Mouse (Mus musculus) kidney, postnatal 14 days (tissue): Measurements from ENCODE around the gene Lclat1.
A peak's percentile ranks its signal among the peaks of the same experiment; 100 is the strongest.

Source experiments
- DNase-seq: peaks from one replicate; pipeline ENCODE4 v3.0.0; 2022; ENCODE audit warnings: mixed read lengths

Gene Lclat1

DNA sequence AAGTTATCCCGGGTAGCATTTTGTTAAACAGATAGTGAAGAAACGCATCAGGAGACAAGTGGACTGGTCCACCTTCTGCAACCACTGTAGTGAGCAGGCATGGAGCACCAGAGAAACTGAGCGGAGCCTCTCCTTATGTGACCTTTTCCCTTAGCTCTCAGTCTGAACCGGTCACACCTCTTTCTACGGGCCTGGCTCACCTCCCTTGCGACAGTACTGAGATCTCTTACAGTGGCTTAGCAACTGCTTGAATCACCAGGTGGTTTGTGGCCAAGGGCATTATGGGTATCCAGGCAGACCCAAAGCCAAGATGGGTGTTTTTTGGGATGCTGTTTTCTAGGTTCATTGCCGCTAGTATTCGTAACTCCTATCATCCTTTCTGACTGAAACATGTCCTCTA, 16.4 kb upstream of the Lclat1 start:
- DNase-seq, result no peak

DNA sequence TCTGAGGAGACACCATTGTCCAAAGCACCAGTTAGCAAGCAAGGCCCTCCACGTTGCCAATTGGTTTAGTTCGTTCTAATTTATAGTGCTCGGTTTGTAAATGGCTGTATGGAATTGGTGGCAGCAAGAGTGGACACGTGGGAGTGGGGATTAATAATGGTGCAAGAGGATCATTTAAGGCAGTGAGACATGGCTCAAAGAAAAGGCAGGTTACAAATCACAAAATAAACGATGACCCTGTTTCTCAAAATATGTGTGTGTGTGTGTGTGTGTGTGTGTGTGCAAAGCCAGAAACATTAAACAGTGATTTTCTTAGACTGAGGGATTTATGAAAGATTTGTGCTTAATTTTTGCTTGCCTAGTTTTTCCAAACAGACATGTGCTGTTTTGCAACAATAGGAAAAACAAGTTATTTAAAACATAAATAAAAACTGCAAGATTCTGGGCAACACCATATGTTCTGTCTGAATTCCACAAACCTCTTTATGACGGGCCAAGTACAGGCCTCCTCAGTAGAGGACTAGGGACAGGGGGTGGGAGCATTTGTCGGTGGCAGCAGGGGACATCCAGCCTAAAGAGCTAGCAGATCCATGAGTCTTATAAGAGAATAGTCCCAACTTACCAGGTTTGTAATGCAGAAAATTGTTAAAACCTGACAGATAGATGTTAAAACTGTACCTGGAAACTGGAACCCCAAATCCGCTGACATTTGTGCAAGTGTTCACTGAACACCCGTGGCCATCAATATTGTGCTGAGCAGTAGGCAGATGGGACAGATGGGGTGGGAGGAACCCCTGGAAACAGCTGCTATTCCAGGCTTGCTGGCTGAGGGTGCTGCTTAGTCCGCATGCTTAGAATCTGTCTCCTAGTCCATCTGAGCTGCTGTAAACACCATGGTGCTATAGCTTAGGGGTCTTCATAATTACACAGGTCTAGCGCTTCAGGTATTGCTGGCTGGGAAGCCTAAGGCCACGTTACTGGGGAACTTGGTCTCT, 15.4 kb upstream of the Lclat1 start:
- DNase-seq, result no peak

DNA sequence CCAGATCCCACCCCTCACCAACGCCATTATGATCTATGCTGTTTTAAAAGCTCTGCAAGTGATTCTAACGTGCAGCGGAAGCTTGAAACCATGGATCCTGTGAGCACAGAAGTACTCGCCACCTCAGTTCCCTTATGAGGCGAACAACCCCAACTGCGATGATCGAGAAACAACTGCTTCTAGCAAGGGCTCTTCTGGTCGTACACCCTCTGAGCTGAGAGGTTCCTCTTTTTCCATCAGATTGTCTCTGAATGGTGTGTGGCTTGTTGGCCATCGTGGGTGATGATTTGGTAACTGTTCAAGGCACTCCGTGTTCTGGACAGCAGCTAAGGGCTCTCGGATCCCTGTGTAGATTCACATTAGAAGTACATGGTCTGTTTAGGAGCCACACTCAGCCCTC, 12.7 kb upstream of the Lclat1 start:
- no peak for DNase-seq

DNA sequence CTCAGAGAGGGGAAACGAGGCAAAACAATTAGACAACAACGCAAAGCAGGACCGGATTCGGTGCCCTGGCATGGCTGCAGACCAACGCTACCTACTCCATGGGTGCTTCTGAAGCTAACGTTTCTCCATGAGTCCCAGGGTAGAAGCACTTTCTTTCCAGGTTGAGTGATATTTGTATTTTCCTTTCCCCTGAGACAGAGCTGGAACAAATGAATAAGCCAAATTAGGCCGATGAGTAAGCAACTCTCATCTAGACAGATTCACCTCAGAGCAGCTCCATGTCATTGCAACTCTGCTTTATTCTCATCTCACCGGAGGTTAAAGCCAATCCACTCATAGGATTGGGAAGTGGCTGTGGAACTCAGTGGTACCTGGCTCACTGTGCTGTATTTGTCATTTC, 12.2 kb upstream of the Lclat1 start:
- DNase-seq, result no peak

DNA sequence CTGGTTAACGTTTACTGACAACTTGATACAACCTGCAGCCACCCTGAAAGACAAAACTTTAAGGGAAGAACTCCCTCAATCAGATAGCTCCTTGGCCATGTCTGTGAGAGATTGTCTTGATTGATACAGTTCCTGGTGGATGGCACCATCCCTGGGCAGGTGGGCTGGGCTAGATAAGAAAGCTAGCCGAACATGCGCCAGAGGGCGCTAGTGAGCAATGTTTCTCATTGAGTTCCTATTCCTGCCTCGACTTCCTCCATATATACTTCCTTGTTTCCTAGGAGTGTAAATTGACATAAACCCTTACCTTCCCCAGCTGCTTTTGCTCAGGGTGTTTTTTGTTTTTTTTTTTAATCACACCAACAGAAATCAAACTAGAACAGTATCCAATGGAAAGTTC, 11.3 kb upstream of the Lclat1 start:
- peak; percentile 49 for DNase-seq

DNA sequence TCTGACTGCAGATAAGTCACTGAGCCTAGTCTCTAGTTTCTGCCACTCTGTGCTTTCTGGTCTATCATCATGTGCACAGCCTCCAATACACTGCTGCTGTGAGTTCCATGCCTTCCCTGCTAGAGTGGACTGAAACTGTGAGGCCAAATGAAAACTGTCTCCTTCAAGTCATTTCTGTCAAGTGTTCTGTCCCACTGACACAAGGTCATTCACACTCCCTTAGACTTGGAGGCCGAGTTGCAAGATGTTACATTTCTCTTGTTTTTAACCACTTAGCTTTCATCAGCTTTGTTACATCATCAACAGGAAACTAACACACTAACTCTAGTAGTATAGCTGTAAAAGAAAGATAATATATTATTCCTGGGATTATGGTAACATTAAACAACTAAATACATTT, 9.1 kb upstream of the Lclat1 start:
- no peak for DNase-seq

DNA sequence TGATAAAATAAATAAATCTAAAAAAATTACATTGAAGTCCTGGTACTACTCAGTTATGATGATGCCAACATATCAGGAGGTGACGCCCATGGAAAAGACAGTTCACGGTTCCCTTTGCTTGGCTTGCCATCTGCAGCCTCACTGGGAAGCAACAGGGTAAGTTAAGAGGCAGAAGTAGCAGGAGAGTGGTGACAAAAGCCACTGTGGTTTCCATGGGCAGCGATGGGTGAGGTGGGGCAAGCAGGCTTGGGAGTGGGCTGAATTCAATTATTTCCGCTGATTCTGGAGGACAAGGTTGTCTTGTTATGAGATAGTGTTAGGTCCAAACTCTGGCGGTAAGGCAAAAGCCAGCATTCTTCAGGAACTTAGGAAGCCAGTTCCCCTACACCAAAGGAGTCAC, 7.4 kb upstream of the Lclat1 start:
- no peak for DNase-seq

DNA sequence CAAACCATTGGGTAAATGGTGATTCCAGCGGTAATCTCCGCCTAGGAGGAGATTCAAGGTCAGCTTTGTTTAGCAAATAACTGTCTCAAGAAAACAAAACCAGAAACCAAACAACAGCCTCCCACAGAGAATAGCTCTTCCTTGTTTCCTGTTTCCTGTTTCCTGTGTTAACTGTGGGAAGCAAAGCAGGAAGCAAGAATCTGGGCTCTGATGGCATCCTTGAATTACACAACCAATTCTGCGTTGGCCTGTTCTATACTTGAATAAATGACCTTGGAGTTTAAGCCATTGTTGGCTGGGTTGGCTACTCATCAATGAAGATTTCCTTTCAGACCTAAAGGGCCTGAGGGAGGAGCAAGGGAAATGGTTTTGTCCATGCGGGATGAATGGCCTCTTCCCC, 5.2 kb upstream of the Lclat1 start:
- DNase-seq, result no peak

DNA sequence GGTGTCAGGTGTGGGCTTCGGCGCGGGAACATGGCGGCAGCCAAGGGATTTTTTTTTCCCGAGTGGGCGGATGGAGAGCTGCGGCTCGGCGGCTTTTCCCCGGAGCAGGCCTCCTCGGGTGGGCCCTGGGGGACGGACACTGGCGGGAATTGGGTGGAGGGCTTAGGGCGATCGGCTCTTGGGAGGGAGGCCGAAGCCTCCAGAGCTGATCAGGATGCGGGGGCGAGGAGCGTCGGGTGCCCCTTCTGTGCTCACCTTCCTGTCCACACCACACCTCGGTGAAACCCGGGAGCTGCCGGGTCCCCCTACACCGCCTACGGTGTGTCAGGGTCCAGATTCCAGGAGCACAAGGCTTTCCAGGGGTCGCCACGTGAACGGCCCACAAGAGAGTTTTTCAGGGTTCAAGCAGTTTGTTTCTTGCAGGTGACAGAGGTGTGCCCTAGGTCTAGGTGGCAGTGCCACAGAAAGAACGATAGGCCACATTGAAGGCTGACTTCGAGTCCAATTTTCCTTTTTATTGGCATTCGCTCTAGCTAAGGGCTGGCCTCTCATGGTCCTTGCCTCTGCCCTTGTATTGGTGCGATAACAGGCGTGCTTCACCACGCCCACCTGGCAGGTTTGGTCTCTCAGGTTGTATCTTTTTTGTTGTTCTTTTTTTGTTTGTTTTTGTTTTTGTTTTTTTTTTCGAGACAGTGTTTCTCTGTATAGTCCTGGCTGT, 544 bp downstream of the Lclat1 start:
- DNase-seq, result peak; percentile 13

DNA sequence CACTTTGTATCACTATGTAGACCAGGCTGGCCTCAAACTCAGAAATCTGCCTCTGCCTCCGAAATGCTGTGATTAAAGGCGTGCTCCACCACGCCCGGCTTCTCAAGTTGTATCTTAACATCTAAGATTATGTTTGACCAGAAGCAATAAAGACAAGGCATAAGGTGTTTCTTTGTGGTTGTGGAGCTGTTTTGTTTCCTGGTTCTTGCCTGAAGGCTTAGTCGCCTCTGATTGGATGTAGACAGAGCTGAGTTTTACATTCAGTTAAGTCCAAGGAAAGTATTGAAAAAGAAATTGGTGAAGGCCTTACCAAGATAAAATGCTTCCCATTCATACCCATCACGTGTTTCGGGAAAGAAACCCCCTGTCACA, 1.1 kb downstream of the Lclat1 start:
- no peak for DNase-seq

DNA sequence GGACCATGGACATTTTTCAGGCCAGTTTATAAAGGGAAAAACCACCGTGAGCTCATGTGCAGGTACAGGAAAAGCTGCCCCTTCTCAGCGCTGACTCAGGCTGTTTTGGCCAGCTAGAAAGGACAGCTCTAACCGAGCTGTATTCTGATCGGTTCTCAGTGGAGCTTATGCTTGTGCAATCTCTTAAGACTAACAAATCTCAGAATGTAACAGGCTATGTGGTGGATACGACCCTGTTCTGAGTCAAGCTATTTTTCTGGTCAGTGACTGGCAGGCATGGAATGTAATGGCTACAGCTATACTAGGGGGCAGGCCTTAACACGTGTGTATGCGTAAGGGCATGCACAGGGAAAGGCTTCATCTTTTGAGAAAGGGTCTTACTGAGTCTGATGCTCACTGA, 4.3 kb downstream of the Lclat1 start:
- DNase-seq, result no peak

DNA sequence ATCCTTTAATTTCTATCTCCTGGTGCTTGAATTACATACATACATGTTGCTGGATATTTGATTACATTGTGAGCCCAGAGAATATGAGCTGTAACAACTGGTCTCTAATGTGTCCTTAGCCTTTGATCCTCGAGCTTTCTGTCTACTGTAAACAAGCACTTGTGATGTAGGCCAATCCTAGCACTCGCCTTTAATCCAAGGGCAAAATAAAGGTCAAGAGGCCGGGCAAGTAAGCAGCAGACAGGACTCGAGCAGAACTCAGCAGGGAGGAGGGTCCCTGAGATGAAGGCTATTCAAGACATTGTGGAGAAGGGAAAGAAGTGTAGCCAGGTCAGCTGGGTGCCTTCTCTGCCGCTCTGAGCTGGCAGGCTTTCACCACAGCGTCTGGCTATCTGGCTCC, 4.8 kb downstream of the Lclat1 start:
- DNase-seq, result peak; percentile 17

DNA sequence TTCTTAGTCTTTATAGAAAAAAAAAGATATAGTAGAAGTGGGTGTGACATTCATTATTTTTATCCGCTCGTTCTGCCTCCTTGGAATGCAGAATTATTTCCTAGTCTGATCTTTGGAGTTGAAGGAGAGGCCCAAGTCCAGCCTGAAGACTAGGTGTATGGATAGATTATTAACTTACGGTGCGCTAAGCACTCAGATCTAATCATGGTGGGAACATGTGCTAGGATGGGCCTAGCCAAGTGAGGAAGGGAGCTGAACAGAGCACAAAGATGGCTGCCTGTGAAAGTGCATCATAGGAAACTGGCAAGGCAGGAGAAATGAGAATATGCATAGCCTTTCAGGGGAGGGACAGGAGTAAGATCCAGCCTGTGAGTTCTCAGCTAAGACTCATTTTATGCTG, 5.4 kb downstream of the Lclat1 start:
- peak; percentile 52 for DNase-seq

DNA sequence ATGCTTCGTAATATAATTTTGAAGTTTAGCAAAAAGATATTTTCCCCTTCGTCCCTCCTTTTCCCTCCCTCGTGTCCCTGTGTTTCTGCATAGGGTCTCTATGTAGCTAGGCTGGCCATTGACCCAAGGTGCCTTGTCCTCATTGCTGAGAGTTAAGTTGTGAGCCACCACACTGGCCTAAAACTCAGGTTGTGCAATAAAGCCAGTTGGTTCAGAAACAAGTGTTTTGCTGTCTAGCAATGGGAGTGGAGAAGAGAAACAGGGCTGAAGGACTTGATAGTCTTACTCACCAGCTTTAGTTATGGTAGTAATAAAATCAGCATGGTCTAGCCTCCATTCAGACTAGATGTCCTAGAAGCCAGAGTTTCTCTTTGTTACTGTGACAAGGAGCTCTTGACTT, 10.3 kb downstream of the Lclat1 start:
- no peak for DNase-seq

DNA sequence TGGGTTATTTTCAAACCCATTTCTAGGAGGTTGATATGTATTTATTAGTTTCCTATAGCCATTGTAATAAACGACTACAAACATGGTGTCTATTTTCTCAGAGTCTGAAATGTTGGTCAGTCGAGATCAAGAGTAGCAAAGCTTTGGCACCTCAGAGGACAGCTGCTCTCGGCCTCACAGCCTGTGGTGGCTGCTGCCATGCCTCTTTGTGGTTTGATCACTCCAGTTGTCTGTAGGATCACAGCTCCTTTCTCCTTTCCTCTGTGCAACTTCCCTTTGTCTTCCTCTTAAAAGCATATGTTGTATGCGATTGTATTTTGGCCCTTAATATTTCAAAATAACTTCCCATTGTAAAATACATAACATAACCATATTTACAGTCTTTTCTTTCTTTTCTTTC, 10.9 kb downstream of the Lclat1 start:
- no peak for DNase-seq

DNA sequence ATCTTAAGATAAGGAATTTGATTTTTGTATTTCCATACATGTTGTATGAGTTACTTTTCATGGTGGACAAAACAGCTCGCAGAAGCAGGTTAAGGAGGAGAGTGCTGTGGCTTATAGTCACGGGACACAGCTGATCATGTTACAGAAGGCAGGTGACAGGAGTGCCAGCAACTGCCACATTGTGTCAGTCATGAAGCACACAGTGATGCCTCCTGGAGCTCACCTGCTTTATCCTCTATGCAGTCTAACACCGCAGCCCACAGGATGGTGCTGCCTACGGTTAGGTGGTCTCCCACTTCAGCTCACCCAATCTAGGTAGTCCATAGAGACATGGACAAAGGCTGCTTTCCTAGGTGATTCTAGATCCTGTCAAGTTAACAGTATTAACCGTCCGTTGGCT, 11.4 kb downstream of the Lclat1 start:
- DNase-seq, result no peak

DNA sequence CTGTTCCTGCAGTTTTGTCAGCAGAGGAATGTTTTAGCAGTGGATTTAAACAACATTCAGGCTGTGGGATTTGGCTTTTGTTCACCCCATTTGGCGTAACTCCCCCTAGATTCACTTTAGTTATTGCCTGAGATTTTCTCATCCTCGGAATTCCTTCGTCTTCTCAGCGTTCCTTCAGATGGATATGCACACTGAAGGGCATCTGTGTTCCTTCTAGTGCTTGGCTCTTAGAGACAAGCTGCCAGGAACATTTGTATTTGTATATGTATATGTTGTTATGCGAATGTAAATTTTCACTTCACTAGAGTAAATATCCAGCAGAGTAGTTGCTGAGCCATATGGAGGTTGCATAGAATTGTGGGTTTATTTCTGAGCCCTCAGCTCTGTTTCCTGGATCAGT, 12.8 kb downstream of the Lclat1 start:
- DNase-seq, result no peak

DNA sequence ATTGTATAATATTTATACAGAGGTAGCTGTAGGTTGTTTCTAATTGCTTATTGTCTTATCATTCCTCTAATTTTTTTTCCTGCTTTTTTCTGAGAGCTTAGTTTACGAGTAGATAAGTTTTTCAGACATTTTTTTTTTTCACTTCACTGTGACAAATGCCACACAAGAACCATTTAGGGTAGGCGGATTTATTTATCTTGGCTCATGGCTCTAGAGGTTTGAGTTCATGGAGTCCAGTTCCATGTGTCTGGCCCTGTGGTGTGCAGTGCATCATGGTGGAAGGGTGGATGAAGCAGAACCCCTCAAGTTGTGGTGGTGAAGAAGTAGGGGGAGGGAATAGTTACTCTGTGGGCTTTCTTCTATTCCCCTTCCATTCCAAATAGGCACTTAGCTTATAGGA, 13.9 kb downstream of the Lclat1 start:
- no peak for DNase-seq

DNA sequence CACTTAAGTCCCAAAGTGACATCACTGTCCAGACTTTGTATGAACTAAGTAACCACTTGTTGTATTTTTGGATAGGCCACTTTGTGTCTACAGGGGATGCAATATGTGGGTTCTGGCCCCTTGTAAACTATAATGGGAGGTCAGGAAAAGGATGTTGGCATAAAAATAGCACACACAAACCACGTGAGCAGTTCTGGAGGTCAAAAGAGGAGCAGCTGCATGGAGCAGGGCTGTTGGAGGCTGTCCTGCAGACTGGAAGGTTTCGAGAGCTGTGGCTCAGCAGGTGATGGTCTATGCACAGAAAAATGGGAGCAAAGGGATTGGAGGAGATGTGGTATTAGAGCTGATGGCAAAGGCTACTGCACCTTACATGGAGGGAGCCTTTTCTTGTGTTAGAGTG, 18.6 kb downstream of the Lclat1 start:
- no peak for DNase-seq

DNA sequence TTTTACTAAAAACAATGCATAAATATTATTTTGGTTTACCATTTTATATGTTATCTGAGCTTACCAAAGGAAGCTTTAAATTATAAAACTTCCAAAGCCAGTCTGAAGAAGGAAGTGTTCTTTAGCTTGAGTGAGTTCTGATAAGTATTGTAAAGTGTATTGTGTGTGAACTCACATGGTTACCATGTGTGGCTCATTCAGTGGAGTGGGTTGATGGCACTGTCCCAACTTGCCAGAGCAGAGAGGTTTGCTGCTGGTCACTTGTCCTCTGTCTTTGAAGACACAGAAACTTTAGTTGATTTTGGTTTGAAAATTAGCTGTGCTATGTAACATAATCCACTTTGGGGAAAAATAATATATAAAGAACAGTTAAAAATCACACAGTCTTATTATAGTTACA, 19.1 kb downstream of the Lclat1 start:
- DNase-seq, result no peak

DNA sequence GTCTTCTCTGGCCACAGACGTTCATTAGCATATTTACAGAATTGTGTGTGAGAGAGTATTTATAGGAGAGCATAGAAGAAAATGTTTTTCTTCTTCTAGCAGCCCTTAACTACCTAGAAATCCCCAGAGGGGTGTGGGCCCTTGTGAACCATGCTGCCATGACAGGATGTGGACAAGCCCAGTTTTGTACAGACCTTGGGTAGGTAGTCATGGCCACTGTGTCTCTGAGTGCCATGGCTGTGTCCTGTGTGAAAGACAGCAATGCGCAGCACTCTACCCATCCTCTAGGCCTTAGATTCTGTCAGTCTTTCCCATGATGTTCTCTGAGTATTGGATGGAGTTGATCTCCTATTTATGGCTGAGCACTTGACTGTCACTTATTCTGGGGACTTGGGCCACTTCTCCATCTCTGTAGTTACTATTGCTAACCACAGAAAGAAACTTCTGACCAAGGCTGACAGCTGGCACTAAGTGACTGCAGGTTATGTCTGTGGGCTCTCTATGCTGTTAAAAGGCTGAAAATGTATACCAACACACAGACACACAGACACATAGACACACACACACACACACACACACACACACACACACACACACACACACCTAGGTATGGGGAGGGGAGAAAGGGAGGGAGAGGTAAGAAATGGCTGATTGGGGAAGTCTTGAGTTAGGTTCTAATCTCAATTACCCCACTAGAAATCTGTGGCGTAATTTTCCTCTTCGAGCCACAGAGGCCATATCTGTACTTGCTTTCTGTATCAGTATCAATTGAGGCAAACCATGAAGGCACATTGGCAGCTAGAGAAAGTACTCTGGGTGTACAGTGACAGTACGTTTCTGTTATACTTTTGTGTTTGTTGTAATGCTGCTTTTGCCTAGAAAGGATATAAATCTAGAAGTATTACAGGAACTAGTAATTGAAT, 29.0 kb downstream of the Lclat1 start:
- DNase-seq, result no peak

DNA sequence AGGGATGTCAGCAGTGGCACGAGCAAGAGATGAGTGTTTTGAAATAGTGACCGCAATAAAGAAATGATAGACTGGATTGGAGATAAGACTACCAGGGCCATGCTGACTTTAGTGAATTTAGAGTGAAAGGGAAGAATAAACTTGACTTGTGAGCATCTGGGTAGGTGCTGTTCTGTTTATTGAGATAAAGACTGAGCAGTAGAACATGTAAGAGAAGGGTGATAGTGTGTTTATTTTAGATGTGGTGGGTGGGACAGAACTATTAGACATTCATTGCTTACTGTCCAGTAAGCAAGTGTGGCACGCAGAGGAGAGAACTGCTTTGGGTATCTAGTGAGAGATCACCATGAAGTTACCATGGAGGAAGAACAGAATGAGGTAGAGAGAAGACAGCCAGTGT, 30.4 kb downstream of the Lclat1 start:
- no peak for DNase-seq

DNA sequence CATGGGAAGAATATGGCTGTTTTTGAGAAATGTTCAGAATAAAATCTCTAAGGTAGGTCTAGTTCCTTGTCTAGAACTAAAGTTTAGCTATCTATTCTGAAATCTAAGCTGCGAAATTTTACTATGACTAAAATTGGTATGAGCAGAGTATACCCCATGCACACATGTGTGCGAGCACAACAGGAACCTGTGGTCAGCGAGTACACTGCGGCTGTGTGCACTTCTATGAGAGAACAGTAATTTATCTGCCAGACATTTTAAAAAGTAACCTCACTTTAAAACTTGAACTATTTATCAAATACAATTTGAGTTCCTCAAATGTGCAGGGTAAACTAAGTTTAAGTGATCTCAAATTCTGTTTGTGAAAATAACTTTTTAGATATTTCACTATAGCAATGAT, 34.2 kb downstream of the Lclat1 start:
- DNase-seq, result no peak
